Mouse (Mus musculus): ENCODE data around the gene 2810408A11Rik. TPM values are rescaled to one million over a fixed set of nuclear protein-coding genes. Genes with fewer than 3 reads are reported as not detected.

2810408A11Rik gene
- polyA plus RNA-seq (2012; ENCODE audit: low replicate concordance), result 1.1 and 1.5 TPM in 2 replicates

DNA sequence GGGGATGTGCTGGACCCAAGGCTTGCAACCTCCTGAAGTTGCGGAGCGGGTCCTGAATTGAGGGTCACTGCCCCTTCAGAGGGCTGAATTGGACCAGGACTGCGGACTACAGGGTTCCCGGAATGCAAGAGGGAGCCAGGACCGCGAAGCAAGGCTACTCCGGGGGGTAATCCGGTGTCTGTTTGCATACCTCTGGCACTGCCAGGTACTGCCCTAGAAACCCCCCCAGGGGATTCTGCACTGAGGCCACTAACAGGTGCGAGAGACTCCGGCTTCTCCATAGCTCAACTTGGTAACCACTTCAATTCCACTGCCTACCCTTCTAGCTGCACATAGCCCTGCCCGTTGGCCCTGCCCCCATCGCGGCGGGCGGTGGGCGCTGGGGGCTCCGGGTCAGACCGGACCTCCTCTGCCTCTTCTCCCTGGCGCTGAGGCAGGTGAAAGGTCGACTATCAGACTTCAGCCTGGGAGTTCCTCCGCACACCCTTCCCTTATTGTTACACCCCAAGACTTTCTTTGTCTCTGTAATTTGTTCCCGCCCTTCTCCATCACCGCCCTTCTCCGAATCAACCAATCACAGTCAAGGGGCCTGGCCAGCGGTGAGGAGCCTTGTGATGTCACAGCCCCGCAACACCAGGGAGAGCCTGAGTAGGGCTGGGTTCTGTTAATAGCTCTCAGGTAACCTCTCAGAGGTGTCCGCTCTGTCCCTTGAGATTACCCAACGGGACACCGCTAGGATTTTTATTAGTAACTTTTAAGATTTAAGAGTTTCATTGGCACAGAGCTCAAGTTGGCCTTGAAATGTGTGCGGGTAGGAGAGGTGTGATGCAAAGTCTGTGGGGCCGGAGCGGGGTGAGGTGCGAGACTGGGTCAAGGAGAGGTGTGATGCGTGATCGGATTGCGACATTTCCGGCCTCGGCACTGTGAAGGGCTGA lies at the start of gene 2810408A11Rik, which contains the start of gene Neurl4:
TSS of gene 2810408A11Rik (minus strand) at position 517 of the 935 bp plus-strand sequence.
TSS of gene Neurl4 (plus strand) at position 602 of the 935 bp plus-strand sequence.

GRCm38 (mm10) chr11:69948066-69948762 lies 47.4 kb upstream of the 2810408A11Rik start, which contains the start of gene Slc2a4:
TSS of gene Slc2a4 (minus strand) at chr11:69948188.

DNA sequence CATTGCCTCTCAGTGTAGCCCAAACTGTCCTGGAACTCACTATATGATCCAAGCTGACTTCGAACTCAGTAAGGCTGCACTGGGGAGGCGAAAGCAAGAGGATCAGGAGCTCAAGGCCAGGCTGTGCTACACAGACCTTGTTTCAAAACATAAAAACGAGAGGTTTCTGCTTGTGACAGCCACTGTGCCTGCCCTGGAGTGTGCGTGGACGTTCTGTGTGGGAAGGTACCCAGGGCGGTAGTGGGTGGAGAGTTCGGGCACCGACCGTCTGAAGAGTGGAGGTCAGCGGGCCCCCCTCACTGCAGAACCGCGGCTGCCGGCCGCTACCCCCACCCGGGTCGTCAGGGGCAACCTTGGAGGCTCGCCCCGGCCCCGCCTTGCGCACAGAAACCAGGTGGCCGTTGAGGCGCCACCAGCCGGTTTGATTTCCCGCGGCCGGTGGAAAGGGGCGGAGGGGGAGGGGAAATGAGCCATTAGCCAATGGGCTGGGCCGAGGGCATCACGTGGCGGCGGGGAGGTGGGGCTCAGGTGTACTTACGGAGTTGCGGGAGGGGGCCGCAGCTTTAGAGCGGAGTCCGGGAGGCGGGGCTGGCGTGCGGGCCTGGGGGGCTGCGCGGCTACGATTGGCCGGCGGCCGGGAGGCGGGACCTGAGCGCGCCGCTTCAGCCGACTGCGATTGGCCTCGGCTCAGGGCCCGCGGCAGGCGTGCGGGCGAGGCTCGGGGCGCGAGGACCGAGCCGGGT lies 34.5 kb upstream of the 2810408A11Rik start, which contains the start of gene Ybx2:
TSS of gene Ybx2 (plus strand) at position 660 of the 743 bp plus-strand sequence.

GRCm38 (mm10) chr11:69921114-69922011 lies 20.6 kb upstream of the 2810408A11Rik start, which contains the start of gene Eif5a:
TSS of gene Eif5a (minus strand) at chr11:69921958.

GRCm38 (mm10) chr11:69913554-69914371 lies 13.0 kb upstream of the 2810408A11Rik start, which contains the start of gene Gps2:
TSS of gene Gps2 (plus strand) at chr11:69913888.

GRCm38 (mm10) chr11:69895291-69895690 lies 5.5 kb downstream of the 2810408A11Rik start, which contains the start of gene Acap1:
TSS of gene Acap1 (minus strand) at chr11:69895539.

DNA sequence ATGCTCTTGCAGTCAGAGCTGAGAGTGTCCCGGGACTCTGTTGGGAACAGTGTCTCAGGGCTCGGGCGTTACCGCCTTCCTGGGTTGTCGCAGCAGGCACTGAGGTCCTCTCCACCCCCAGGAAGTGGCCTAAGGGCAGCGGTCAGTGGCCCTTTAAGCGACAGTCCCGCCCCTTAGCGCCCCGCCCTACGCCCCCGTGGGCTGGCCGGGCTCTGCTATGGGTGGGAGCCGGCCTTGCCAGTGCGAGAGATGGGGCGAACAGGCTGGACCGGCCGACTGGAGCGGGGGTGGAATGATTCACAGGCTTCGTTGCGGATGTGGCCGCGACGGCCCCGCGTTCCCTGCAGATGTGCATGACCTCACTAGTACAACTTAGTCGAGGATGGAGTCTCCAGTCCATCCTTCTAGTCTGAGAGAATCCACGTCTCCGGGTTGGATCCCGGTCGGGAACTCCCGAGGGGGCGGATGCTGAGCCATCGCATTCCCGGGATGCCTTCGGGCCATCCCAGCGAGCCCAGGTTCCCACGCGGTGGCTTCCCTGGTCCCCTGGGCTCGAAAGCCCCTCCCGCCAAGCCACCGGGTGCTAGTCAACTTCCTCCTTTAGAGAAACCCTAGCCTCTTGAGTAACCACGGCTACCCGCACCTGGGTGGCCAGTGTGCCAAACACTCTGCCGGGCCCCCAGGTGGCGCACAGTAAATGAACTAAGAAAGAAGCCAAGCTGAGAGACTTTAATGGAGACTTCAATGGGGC lies 19.8 kb downstream of the 2810408A11Rik start, which contains the start of gene Kctd11:
TSS of gene Kctd11 (minus strand) at position 554 of the 751 bp plus-strand sequence.

GRCm38 (mm10) chr11:69877878-69878277 lies 22.9 kb downstream of the 2810408A11Rik start, which contains the start of gene Tmem95:
TSS of gene Tmem95 (minus strand) at chr11:69878018.

DNA sequence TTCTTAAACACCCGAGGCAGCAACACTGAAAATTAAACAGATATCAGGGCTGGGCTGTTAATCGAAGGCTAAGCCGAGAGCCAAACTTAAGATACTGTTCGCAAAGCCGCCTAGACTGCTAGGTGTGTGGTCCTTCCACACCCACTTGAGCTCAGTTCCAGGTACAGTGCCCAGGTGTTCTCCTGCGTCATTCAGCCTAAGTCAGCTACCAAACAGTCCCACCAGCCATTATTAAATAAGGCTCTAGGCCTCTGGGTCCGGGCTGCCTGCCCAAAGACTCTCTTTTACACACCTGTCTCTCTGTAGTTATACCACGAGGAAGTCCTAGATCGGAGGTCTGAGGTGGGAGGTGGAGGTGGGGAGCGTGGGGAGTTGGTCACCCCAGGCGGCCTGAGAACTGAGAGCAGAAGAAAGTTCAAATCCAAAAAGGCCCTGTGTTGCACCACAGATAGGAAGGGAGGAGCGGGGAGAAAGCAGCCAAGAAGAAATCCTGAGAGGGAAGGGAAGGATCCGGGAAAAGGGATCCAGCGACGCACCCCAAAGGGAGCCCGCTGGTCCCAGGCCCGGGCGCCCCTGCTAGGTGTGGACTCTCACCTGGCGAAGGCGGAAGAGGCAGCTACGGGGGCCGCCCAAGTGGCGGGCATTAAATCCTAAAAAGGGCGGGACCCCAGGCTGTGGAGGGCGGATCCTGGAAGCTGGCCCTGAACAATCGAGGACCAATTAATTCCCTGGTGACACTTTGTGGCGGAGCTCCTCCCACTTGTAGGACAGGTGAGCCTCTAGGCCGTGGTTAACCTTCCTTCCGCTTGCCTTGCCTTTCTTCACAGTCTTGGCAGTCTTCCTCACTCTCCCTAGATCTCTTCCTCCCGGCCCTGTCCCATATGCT lies 42.4 kb downstream of the 2810408A11Rik start, which contains the start of gene Tnk1:
TSS of gene Tnk1 (minus strand) at position 618 of the 886 bp plus-strand sequence.

Other genes with a start within 250 kb of the 2810408A11Rik start
- 0.34 and 0.66 TPM in 2 replicates for gene Sox15, start 245.7 kb downstream of the 2810408A11Rik start, polyA plus RNA-seq (2012; ENCODE audit: low replicate concordance)
- 30.6 and 38.5 TPM in 2 replicates for gene Mpdu1, start 238.3 kb downstream of the 2810408A11Rik start, polyA plus RNA-seq (2012; ENCODE audit: low replicate concordance)
- 57.5 and 132 TPM in 2 replicates for gene Cd68, start 234.8 kb downstream of the 2810408A11Rik start, polyA plus RNA-seq (2012; ENCODE audit: low replicate concordance)
- 136 and 185 TPM in 2 replicates for gene Eif4a1, start 228.6 kb downstream of the 2810408A11Rik start, polyA plus RNA-seq (2012; ENCODE audit: low replicate concordance)
- 60.8 and 121 TPM in 2 replicates for gene Senp3, start 218.9 kb downstream of the 2810408A11Rik start, polyA plus RNA-seq (2012; ENCODE audit: low replicate concordance)
- gene Tnfsf13, start 215.2 kb downstream of the 2810408A11Rik start, polyA plus RNA-seq (2012; ENCODE audit: low replicate concordance), result 2.6 and 5.5 TPM in 2 replicates
- gene Tnfsf12, start 205.1 kb downstream of the 2810408A11Rik start, polyA plus RNA-seq (2012; ENCODE audit: low replicate concordance), result 17.2 and 26.3 TPM in 2 replicates
- gene Tnfsfm13, start 204.9 kb downstream of the 2810408A11Rik start, polyA plus RNA-seq (2012; ENCODE audit: low replicate concordance), result 5.4 and 13.6 TPM in 2 replicates
- 127 and 149 TPM in 2 replicates for gene Polr2a, start 142.3 kb downstream of the 2810408A11Rik start, polyA plus RNA-seq (2012; ENCODE audit: low replicate concordance)
- not detected in 2 replicates for gene Slc35g3, start 139.0 kb downstream of the 2810408A11Rik start, polyA plus RNA-seq (2012; ENCODE audit: low replicate concordance)
- 133 and 229 TPM in 2 replicates for gene Zbtb4, start 135.1 kb downstream of the 2810408A11Rik start, polyA plus RNA-seq (2012; ENCODE audit: low replicate concordance)
- gene Chrnb1, start 105.0 kb downstream of the 2810408A11Rik start, polyA plus RNA-seq (2012; ENCODE audit: low replicate concordance), result 2.3 and 2.5 TPM in 2 replicates
- gene Fgf11, start 99.1 kb downstream of the 2810408A11Rik start, polyA plus RNA-seq (2012; ENCODE audit: low replicate concordance), result 0.86 and 1.1 TPM in 2 replicates
- gene Tmem102, start 95.4 kb downstream of the 2810408A11Rik start, polyA plus RNA-seq (2012; ENCODE audit: low replicate concordance), result 0.17 and 0.45 TPM in 2 replicates
- not detected in 2 replicates for gene Gm39566, start 85.7 kb downstream of the 2810408A11Rik start, polyA plus RNA-seq (2012; ENCODE audit: low replicate concordance)
- not detected in 2 replicates for gene Spem2, start 82.5 kb downstream of the 2810408A11Rik start, polyA plus RNA-seq (2012; ENCODE audit: low replicate concordance)
- not detected in 2 replicates for gene Spem1, start 78.8 kb downstream of the 2810408A11Rik start, polyA plus RNA-seq (2012; ENCODE audit: low replicate concordance)
- 3.5 and 7.7 TPM in 2 replicates for gene Nlgn2, start 63.2 kb downstream of the 2810408A11Rik start, polyA plus RNA-seq (2012; ENCODE audit: low replicate concordance)
- gene Tmem256, start 62.5 kb downstream of the 2810408A11Rik start, polyA plus RNA-seq (2012; ENCODE audit: low replicate concordance), result 239 and 507 TPM in 2 replicates
- gene Plscr3, start 54.6 kb downstream of the 2810408A11Rik start, polyA plus RNA-seq (2012; ENCODE audit: low replicate concordance), result 37.9 and 61.0 TPM in 2 replicates
- 1.7 TPM in 1 of 2 replicates, not detected in the other for gene Tnk1, start 42.3 kb downstream of the 2810408A11Rik start, polyA plus RNA-seq (2012; ENCODE audit: low replicate concordance)
- gene Tmem95, start 23.0 kb downstream of the 2810408A11Rik start, polyA plus RNA-seq (2012; ENCODE audit: low replicate concordance), result not detected in 2 replicates
- gene Kctd11, start 19.6 kb downstream of the 2810408A11Rik start, polyA plus RNA-seq (2012; ENCODE audit: low replicate concordance), result 3.0 and 3.7 TPM in 2 replicates
- gene Acap1, start 5.4 kb downstream of the 2810408A11Rik start, polyA plus RNA-seq (2012; ENCODE audit: low replicate concordance), result 193 and 275 TPM in 2 replicates
- gene Neurl4, start 85 bp upstream of the 2810408A11Rik start, polyA plus RNA-seq (2012; ENCODE audit: low replicate concordance), result 67.4 and 137 TPM in 2 replicates
- gene Gps2, start 12.9 kb upstream of the 2810408A11Rik start, polyA plus RNA-seq (2012; ENCODE audit: low replicate concordance), result 109 and 212 TPM in 2 replicates
- 938 and 1,043 TPM in 2 replicates for gene Eif5a, start 21.0 kb upstream of the 2810408A11Rik start, polyA plus RNA-seq (2012; ENCODE audit: low replicate concordance)
- 0.54 and 2.7 TPM in 2 replicates for gene Ybx2, start 34.8 kb upstream of the 2810408A11Rik start, polyA plus RNA-seq (2012; ENCODE audit: low replicate concordance)
- gene Slc2a4, start 47.2 kb upstream of the 2810408A11Rik start, polyA plus RNA-seq (2012; ENCODE audit: low replicate concordance), result 15.8 TPM in 1 of 2 replicates, not detected in the other
- gene Cldn7, start 63.8 kb upstream of the 2810408A11Rik start, polyA plus RNA-seq (2012; ENCODE audit: low replicate concordance), result 0.27 and 0.88 TPM in 2 replicates
- gene Ctdnep1, start 80.2 kb upstream of the 2810408A11Rik start, polyA plus RNA-seq (2012; ENCODE audit: low replicate concordance), result 123 and 255 TPM in 2 replicates
- 11.9 and 17.1 TPM in 2 replicates for gene Elp5, start 81.5 kb upstream of the 2810408A11Rik start, polyA plus RNA-seq (2012; ENCODE audit: low replicate concordance)
- gene Gabarap, start 90.2 kb upstream of the 2810408A11Rik start, polyA plus RNA-seq (2012; ENCODE audit: low replicate concordance), result 344 and 452 TPM in 2 replicates
- gene Phf23, start 94.8 kb upstream of the 2810408A11Rik start, polyA plus RNA-seq (2012; ENCODE audit: low replicate concordance), result 67.4 and 84.5 TPM in 2 replicates
- 49.3 and 51.4 TPM in 2 replicates for gene Dvl2, start 99.6 kb upstream of the 2810408A11Rik start, polyA plus RNA-seq (2012; ENCODE audit: low replicate concordance)
- 24.5 and 32.0 TPM in 2 replicates for gene Acadvl, start 114.4 kb upstream of the 2810408A11Rik start, polyA plus RNA-seq (2012; ENCODE audit: low replicate concordance)
- 12.5 and 18.5 TPM in 2 replicates for gene Dlg4, start 116.0 kb upstream of the 2810408A11Rik start, polyA plus RNA-seq (2012; ENCODE audit: low replicate concordance)
- gene Asgr1, start 153.1 kb upstream of the 2810408A11Rik start, polyA plus RNA-seq (2012; ENCODE audit: low replicate concordance), result not detected in 2 replicates
- 0.13 and 0.17 TPM in 2 replicates for gene Asgr2, start 191.7 kb upstream of the 2810408A11Rik start, polyA plus RNA-seq (2012; ENCODE audit: low replicate concordance)
- gene Mgl2, start 229.3 kb upstream of the 2810408A11Rik start, polyA plus RNA-seq (2012; ENCODE audit: low replicate concordance), result 0.10 TPM in 1 of 2 replicates, not detected in the other

Data from hematopoietic multipotent progenitor cell, adult 10-12 weeks (in vitro differentiated cells).